Mouse (Mus musculus) liver, postnatal 0 days (tissue): ENCODE data around the gene Btg2.

Source experiments
- CTCF ChIP-seq: sonication (generic); IDR thresholded peaks from 2 replicates; pipeline ENCODE4 v1.5.1; 2016; ENCODE audit warnings: antibody characterized with exemption, low read depth
- EP300 ChIP-seq: IDR thresholded peaks from 2 replicates; pipeline ENCODE4 v1.6.1; 2016; ENCODE audit warnings: antibody characterized with exemption, low read depth, mild to moderate bottlenecking

DNA sequence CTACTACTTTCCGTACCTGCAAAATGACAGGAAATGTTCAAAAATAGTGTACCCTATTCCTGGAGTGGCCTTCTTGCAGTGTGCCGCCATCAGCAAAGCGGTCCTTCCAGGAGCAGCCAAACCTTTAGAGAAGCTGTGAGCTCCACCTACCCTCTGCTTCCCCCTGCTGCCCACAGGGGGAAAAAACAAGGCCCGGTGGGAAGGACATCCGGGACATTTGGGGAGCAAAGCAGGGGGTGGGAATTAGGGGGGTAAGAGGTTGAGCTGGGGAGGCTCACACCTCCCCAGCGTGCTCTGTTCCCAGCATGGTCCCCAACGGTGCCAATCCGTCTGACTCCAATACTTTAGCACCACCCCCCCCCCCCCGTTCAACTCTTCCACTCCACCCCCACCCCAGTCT lies 32.9 kb downstream of the Btg2 start:
- TF ChIP-seq CTCF: peak; percentile 90
- TF ChIP-seq EP300: no peak
